Mouse (Mus musculus) limb, embryonic 11.5 days (tissue): ENCODE data around the gene Uqcr11. TPM values are rescaled to one million over a fixed set of nuclear protein-coding genes. Genes with fewer than 3 reads are reported as not detected.

Experiments
- ATAC-seq: fragments of 200-750 bp; cut with Nextera tagmentation; 2 replicates; pipeline ENCODE4 v1.8.0; 2017; ENCODE audit warnings: low read depth; ENCODE audit not compliant: insufficient number of reproducible peaks, low FRiP score, low TSS enrichment
- DNase-seq: peaks from one replicate; pipeline ENCODE4 v3.0.0-alpha.2; 2015; ENCODE audit warnings: low spot score
- H3K27ac ChIP-seq: fragments of 300-500 bp; sonication (generic); replicated peaks from 2 replicates; pipeline ENCODE4 v1.5.1; 2014; ENCODE audit warnings: low read depth, mild to moderate bottlenecking, low read length
- H3K27me3 ChIP-seq: fragments of 300-500 bp; sonication (generic); 2 replicates; pipeline ENCODE4 v1.6.1; 2014; ENCODE audit warnings: mild to moderate bottlenecking, low read length, mixed read lengths; ENCODE audit not compliant: control insufficient read depth, insufficient read depth
- H3K36me3 ChIP-seq: fragments of 300-500 bp; sonication (generic); 2 replicates; pipeline ENCODE4 v1.6.1; 2014; ENCODE audit warnings: mild to moderate bottlenecking, low read length, moderate library complexity, mixed read lengths; ENCODE audit not compliant: control insufficient read depth, insufficient read depth
- H3K4me1 ChIP-seq: fragments of 300-500 bp; sonication (generic); 2 replicates; pipeline ENCODE4 v1.6.1; 2014; ENCODE audit warnings: low read length, mixed read lengths; ENCODE audit not compliant: control insufficient read depth, insufficient read depth
- H3K4me2 ChIP-seq: fragments of 300-500 bp; sonication (generic); 2 replicates; pipeline ENCODE4 v1.6.1; 2014; ENCODE audit warnings: low read depth, mild to moderate bottlenecking, moderate library complexity; ENCODE audit not compliant: severe bottlenecking
- H3K4me3 ChIP-seq: fragments of 300-500 bp; sonication (generic); 2 replicates; pipeline ENCODE4 v1.5.1; 2014; ENCODE audit warnings: low read depth, low read length
- H3K9ac ChIP-seq: fragments of 300-500 bp; sonication (generic); 2 replicates; pipeline ENCODE4 v1.6.1; 2014; ENCODE audit warnings: mild to moderate bottlenecking, low read length
- H3K9me3 ChIP-seq: fragments of 300-500 bp; sonication (generic); 2 replicates; pipeline ENCODE4 v1.6.1; 2016; ENCODE audit warnings: low read length; ENCODE audit not compliant: control insufficient read depth
- WGBS: fragments of 180-500 bp; shearing (Covaris S2); extraction: QIAGEN DNeasy Blood & Tissue Kit; methylation state at CpG from one replicate; pipeline ENCODE4 v1.1.7; 2014; 5-methylcytosine and 5-hydroxymethylcytosine counted together
- polyA plus RNA-seq: library from polyadenylated mRNA; unstranded; fragments of >200 nt; fragmentation: Nextera tagmentation; extraction: Ambion mirVana; gene quantifications from 2 replicates; pipeline ENCODE4 v1.2.1, GENCODE M21; 2014

Uqcr11 gene
- polyA plus RNA-seq, 1 experiment from 2014 or later, result 533 TPM

DNA sequence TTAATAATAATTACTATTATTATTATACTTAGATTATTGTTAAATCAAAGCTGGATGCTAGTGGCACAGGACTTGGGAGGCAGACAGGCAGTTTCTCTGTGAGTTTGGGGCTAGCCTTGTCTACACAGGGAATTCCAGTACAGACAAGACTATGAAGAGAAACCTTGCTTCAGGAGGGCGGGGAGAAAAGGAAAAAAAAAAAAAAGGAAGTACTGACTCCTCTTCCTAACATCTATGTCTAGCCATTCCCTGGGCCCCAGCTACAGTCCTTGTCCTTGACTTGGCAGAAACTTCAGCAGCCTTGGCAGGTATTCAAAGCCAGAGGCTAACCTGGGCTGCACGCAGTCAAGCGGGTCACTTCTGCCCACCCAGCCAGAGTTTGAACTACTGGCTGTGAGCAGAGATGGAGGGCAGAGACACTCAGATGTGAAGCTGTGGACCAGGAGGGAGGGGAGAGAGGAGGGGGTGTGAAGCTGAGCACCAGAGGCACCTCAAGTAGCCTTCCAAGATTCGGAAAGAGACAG lies 17.4 kb downstream of the Uqcr11 start:
- Histone ChIP-seq H3K27me3 (no peaks in the 10 kb centered on the region), H3K4me2 (no peak overlapping the region), H3K27ac (no peak overlapping the region), H3K4me3 (no peak overlapping the region), H3K9me3 (no peaks in the 10 kb centered on the region), H3K36me3 (peaks cover 27% of the 10 kb centered on the region), H3K4me1 (peaks cover 23% of the 10 kb centered on the region), H3K9ac (no peak overlapping the region)
- ATAC-seq (no peak), DNase-seq (no peak)
- WGBS, result 81% methylated on average over 4 of the region's 4 CpGs

DNA sequence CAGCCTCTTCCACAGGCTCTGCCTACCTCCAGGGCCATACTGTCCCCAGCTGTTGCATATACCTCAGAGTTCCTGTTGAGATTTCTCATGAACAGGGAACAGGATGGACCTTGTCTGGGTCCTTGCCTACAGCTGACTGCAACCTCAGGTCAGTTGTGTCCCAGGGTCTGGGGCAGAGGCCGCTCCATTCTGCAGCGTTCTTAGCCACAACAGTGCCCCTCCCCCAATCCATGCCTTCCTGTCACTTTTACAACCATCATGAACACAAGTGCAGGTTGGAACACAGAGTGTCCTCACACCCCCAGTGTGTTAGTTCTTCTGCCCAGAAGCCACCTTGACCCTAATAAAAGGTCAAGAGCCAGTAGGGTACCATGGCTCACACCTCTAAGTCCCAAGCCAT lies 17.9 kb downstream of the Uqcr11 start:
- ATAC-seq, result no peak
- Histone ChIP-seq H3K4me3 (no peak overlapping the region), H3K27me3 (no peaks in the 10 kb centered on the region), H3K36me3 (peaks cover 22% of the 10 kb centered on the region), H3K4me2 (peak overlapping the region; percentile 92; the same call in 1 of the 2 replicates), H3K9ac (no peak overlapping the region), H3K4me1 (peaks cover 28% of the 10 kb centered on the region), H3K9me3 (no peaks in the 10 kb centered on the region), H3K27ac (no peak overlapping the region)
- WGBS, result 11% methylated on average over 2 of the region's 2 CpGs
- no peak for DNase-seq

DNA sequence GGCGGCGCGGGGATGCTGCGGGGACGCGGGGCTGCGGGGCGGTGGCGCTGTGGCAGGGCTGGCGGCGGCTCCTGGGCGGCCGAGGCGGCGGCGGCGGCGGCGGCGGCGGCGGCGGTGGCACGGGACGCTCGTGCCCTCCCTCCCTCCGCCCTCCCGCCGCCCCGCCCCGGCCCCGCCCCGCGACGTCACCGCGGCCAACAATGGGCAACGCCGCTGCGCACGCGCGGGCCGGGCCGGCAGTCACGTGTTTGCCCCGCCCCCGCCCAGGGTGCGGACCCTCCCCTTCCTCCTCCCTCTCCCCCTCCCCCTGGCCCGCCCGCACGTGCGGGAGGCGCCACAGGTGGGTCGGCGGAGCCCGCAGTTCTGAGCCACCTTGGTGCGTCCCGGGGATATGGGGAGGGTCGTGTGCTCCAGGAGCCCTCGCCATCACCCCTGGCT lies 19.1 kb downstream of the Uqcr11 start, which contains the start of gene Mex3d:
Mex3d (minus strand) TSS at position 138 of the 438 bp plus-strand sequence.
- DNase-seq (peak; percentile 93), ATAC-seq (peak; percentile 36; the same call in 1 of the 2 replicates)
- peak within 1 kb of the TSS; percentile 99 for H3K4me3 ChIP-seq
- H3K4me1 ChIP-seq, result peaks cover 37% of the 10 kb centered on the region
- peak within 1 kb of the TSS; percentile 92 for H3K4me2 ChIP-seq
- 0% methylated on average over 17 of the region's 61 CpGs for WGBS
- H3K9ac ChIP-seq, result peak within 1 kb of the TSS; percentile 96
- H3K9me3 ChIP-seq, result no peaks in the 10 kb centered on the region
- H3K27ac ChIP-seq, result peak within 1 kb of the TSS; percentile 78
- peaks cover 16% of the 10 kb centered on the region for H3K36me3 ChIP-seq
- no peaks in the 10 kb centered on the region for H3K27me3 ChIP-seq

DNA sequence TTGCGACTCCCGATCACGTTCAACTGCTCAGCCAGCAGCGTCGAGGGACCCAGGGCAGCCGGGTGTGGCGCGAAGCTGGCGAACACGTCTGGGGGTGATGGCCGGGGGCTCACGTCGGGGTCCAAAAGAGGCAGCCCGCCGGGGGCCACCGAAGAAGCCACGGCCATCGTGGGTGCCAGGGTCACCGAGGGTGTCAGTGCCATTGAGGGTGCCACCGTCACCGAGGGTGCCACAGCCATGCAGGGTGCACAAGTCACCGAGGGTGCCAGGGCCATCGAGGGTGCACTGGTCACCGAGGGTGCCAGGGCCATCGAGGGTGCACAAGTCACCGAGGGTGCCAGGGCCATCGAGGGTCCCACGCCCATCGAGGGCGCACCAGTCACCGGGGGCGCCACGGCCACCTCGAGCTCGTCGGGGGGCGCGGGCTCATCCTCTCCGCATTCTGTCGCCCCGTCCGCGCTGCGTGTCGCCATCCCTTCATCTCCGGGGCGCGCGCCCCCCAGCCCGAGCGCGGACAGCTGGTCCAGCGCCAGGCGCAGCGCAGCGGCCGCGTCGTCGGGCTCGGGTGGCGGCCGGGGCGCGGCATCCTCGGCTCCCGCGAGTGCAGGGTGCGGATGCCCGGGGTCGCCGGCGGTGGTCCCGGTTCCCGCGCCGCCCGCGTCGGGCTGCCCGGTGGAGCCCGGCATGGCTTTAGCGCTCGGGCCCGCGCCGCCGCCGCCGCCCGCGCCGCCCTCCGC lies 19.7 kb downstream of the Uqcr11 start:
- peak overlapping the region; percentile 99 for H3K4me3 ChIP-seq
- under 1% methylated on average over 59 of the region's 94 CpGs for whole genome bisulfite sequencing
- ATAC-seq (no peak), DNase-seq (peak; percentile 50)
- peak overlapping the region; percentile 78 for H3K27ac ChIP-seq
- peak overlapping the region; percentile 96 for H3K9ac ChIP-seq
- H3K36me3 ChIP-seq, result peaks cover 19% of the 10 kb centered on the region
- peaks cover 37% of the 10 kb centered on the region for H3K4me1 ChIP-seq
- no peaks in the 10 kb centered on the region for H3K27me3 ChIP-seq
- H3K9me3 ChIP-seq, result no peaks in the 10 kb centered on the region
- H3K4me2 ChIP-seq, result peak overlapping the region; percentile 90

GRCm38 (mm10) chr10:80385811-80386734 lies 20.6 kb downstream of the Uqcr11 start:
- DNase-seq (peak; percentile 73), ATAC-seq (peak; percentile 38; the same call in 1 of the 2 replicates)
- Histone ChIP-seq H3K36me3 (peaks cover 21% of the 10 kb centered on the region), H3K4me2 (peak overlapping the region; percentile 90), H3K4me3 (peak overlapping the region; percentile 99), H3K27ac (peak overlapping the region; percentile 78), H3K9me3 (no peaks in the 10 kb centered on the region), H3K9ac (peak overlapping the region; percentile 96), H3K4me1 (peaks cover 37% of the 10 kb centered on the region), H3K27me3 (no peaks in the 10 kb centered on the region)
- WGBS, result 1% methylated on average over 34 of the region's 34 CpGs

GRCm38 (mm10) chr10:80385310-80385709 lies 21.3 kb downstream of the Uqcr11 start:
- no peak for ATAC-seq
- H3K36me3 ChIP-seq, result peaks cover 23% of the 10 kb centered on the region
- 39% methylated on average over 7 of the region's 7 CpGs for WGBS

DNA sequence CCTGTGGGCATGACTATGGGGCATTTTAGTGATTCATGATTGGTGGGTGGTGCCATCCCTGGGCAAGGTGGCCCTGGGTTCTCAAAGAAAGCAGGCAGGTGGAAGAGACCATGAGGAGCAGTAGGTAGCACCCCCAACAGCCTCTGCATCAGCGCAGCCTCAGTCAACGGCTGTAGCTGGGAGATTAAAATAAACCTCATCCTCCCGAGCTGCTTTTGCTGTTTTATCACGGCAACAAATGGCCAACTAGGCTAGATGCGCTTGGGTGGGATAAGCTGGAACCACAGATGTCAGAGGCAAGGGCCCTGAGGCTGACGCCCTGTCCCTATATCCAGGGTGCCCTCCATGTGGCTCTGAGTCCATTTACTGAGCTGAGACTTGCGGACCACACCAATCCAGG lies 21.9 kb downstream of the Uqcr11 start:
- Histone ChIP-seq H3K4me1 (peaks cover 37% of the 10 kb centered on the region), H3K4me2 (peak overlapping the region; percentile 90), H3K36me3 (peaks cover 25% of the 10 kb centered on the region), H3K9me3 (no peaks in the 10 kb centered on the region), H3K27ac (no peak overlapping the region), H3K27me3 (no peaks in the 10 kb centered on the region), H3K9ac (peak overlapping the region; percentile 96), H3K4me3 (peak overlapping the region; percentile 99)
- DNase-seq, result no peak
- ATAC-seq, result no peak
- 87% methylated on average over 7 of the region's 7 CpGs for WGBS

More at GRCm38 (mm10) chr10:80385310-80385709, 21.3 kb downstream of the Uqcr11 start:
- Histone ChIP-seq H3K27me3 (no peaks in the 10 kb centered on the region), H3K4me3 (peak overlapping the region; percentile 99), H3K27ac (peak overlapping the region; percentile 78; the same call in 1 of the 2 replicates), H3K9ac (peak overlapping the region; percentile 96), H3K4me2 (peak overlapping the region; percentile 90), H3K4me1 (peaks cover 37% of the 10 kb centered on the region), H3K9me3 (no peaks in the 10 kb centered on the region)
- no peak for DNase-seq

DNA sequence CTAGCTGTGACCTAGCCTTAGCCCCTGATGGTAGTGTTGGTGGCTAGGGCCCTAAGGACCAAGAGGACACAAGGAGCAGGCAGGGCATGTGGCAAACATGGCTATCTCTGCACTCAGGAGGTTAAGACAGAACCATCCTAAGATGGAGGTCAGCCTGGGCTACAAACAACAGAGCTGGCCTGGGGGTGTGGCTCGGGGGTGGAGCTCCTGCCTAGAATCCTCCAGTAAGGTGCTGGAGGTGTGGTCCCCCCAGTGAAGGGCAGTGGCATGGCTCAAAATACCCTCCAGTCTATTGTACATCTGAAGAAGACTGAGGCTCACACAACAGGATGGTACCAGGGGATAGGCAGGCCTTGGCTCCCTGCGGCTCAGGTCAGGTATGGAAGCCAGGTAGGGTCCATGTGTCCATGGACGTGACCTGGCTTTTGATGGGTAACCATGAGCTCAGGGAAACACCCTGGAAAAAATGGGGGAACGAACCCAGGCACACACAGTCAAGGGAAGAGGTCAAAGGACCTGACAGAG lies 22.5 kb downstream of the Uqcr11 start:
- Histone ChIP-seq H3K36me3 (peaks cover 25% of the 10 kb centered on the region), H3K27me3 (no peaks in the 10 kb centered on the region), H3K4me3 (no peak overlapping the region), H3K9me3 (no peaks in the 10 kb centered on the region), H3K4me1 (peaks cover 37% of the 10 kb centered on the region), H3K9ac (no peak overlapping the region), H3K27ac (no peak overlapping the region), H3K4me2 (peak overlapping the region; percentile 2)
- ATAC-seq (no peak), DNase-seq (no peak)
- whole genome bisulfite sequencing, result 87% methylated on average over 4 of the region's 4 CpGs
